ENCODE assay signal across 8 mouse cellular contexts in genomic region chr2:173170715-173171114, GRCm38 (mm10). TPM values are rescaled to one million over a fixed set of nuclear protein-coding genes. Genes with fewer than 3 reads are reported as not detected.
DNase-seq lines count a peak whose midpoint lies in the region; ATAC-seq and TF ChIP-seq lines count a peak whose summit lies in the region.

No protein-coding gene starts in this region.

- intact Hi-C loops in heart, postnatal 14 days (cut with DNase I), result no loop called here

- peaks cover 33% of the 10 kb centered on the region for H3K4me1 ChIP-seq in liver, postnatal 0 days (ENCODE audit: insufficient read depth)
- H3K4me1 ChIP-seq in liver, embryonic 11.5 days (replicated peaks; ENCODE audit: control insufficient read depth, insufficient read depth, low read length), result peaks cover 10% of the 10 kb centered on the region; the same call in 1 of the 2 replicates
- peaks cover 8% of the 10 kb centered on the region for H3K4me1 ChIP-seq in hindbrain, postnatal 0 days (ENCODE audit: insufficient read depth, low read length)

- H3K27me3 ChIP-seq in liver, postnatal 0 days (ENCODE audit: insufficient read depth, low read length), result 0 out of 2 replicates have a peak, but pooled peaks cover 3% of the 10 kb centered on the region
- peaks cover 21% of the 10 kb centered on the region for H3K27me3 ChIP-seq in liver, embryonic 11.5 days (replicated peaks; ENCODE audit: control insufficient read depth, insufficient read depth, low read length)
- no peaks in the 10 kb centered on the region for H3K27me3 ChIP-seq in hindbrain, postnatal 0 days (ENCODE audit: insufficient read depth, low read length)

- H3K27ac ChIP-seq in liver, postnatal 0 days (ENCODE audit: low read depth), result peak overlapping the region; percentile 75
- H3K27ac ChIP-seq in liver, embryonic 11.5 days (ENCODE audit: low read depth, low read length), result no peak overlapping the region
- peak overlapping the region; percentile 32; the same call in 1 of the 2 replicates for H3K27ac ChIP-seq in hindbrain, postnatal 0 days

- H3K4me3 ChIP-seq in liver, postnatal 0 days (ENCODE audit: low read depth, low read length), result no peak overlapping the region
- H3K4me3 ChIP-seq in liver, embryonic 11.5 days (ENCODE audit: low read depth, low read length), result no peak overlapping the region
- H3K4me3 ChIP-seq in hindbrain, postnatal 0 days (ENCODE audit: low read length), result no peak overlapping the region

- H3K9me3 ChIP-seq in liver, postnatal 0 days (ENCODE audit: low read length), result 0 out of 2 replicates have a peak, but pooled peaks cover 5% of the 10 kb centered on the region
- no peaks in the 10 kb centered on the region for H3K9me3 ChIP-seq in liver, embryonic 11.5 days (ENCODE audit: control insufficient read depth, low read length)
- no peaks in the 10 kb centered on the region for H3K9me3 ChIP-seq in hindbrain, postnatal 0 days (ENCODE audit: low read length)

- no peak for TF ChIP-seq EP300 in liver, postnatal 0 days (IDR thresholded peaks at IDR 0.05; ENCODE audit: low read depth)

- H3K9ac ChIP-seq in liver, postnatal 0 days (replicated peaks), result no peak overlapping the region
- no peak overlapping the region for H3K9ac ChIP-seq in liver, embryonic 11.5 days (ENCODE audit: low read depth, low read length)
- no peak overlapping the region for H3K9ac ChIP-seq in hindbrain, postnatal 0 days (replicated peaks; ENCODE audit: low read length)

- WGBS in liver, postnatal 0 days (ENCODE audit: insufficient replicate concordance), result 39% methylated on average over 2 of the region's 2 CpGs
- 44% methylated on average over 2 of the region's 2 CpGs for WGBS in liver, embryonic 11.5 days
- 69% methylated on average over 2 of the region's 2 CpGs for WGBS in hindbrain, postnatal 0 days

- TF ChIP-seq CTCF in liver, postnatal 0 days (IDR thresholded peaks at IDR 0.05; ENCODE audit: low read depth), result peak; percentile 66
- TF ChIP-seq CTCF in brain, embryonic 14.5 days (IDR thresholded peaks at IDR 0.05; ENCODE audit: borderline replicate concordance, extremely low read depth, insufficient read depth, insufficient read length), result peak; percentile 27; the same call in 1 of the 2 replicates
- TF ChIP-seq CTCF in hindbrain, postnatal 0 days (IDR thresholded peaks at IDR 0.05; ENCODE audit: low read depth), result peak; percentile 57

- no peaks in the 10 kb centered on the region for H3K36me3 ChIP-seq in liver, postnatal 0 days (replicated peaks; ENCODE audit: insufficient read depth, low read length)
- no peaks in the 10 kb centered on the region for H3K36me3 ChIP-seq in liver, embryonic 11.5 days (ENCODE audit: control insufficient read depth, insufficient read depth, low read length)
- no peaks in the 10 kb centered on the region for H3K36me3 ChIP-seq in hindbrain, postnatal 0 days (ENCODE audit: insufficient read depth, low read length)

- no peak for TF ChIP-seq POLR2A in brain, embryonic 14.5 days (IDR thresholded peaks at IDR 0.05; ENCODE audit: borderline replicate concordance, extremely low read depth, insufficient read depth, insufficient read length, poor library complexity, severe bottlenecking)

- no peak for ATAC-seq in liver, postnatal 0 days
- ATAC-seq in liver, embryonic 11.5 days (replicated peaks; ENCODE audit: low FRiP score), result no peak
- ATAC-seq in hindbrain, postnatal 0 days, result no peak
- 0 out of 2 replicates have a peak, but pooled peaks have one; percentile 17 for ATAC-seq in megakaryocyte progenitor cell, adult 5-6 weeks (replicated peaks; ENCODE audit: poor library complexity)

- H3K4me2 ChIP-seq in liver, postnatal 0 days (ENCODE audit: low read depth, low read length), result no peak overlapping the region
- no peak overlapping the region for H3K4me2 ChIP-seq in liver, embryonic 11.5 days
- H3K4me2 ChIP-seq in hindbrain, postnatal 0 days (ENCODE audit: low read depth, low read length), result no peak overlapping the region

- DNase-seq in liver, postnatal 0 days, result peak; percentile 22
- DNase-seq in liver, embryonic 11.5 days (ENCODE audit: low spot score), result no peak
- DNase-seq in brain, embryonic 14.5 days (ENCODE audit: low read depth), result no peak
- DNase-seq in hindbrain, postnatal 0 days (ENCODE audit: low spot score), result no peak
- no peak for DNase-seq in spleen, postnatal 14 days (ENCODE audit: low spot score in 2 of 2)
- DNase-seq in heart, postnatal 14 days, result no peak
- no peak for DNase-seq in gastrocnemius, postnatal 10 days

RNA-seq across cellular contexts. Expression of gene Pck1, which starts 17.9 kb away (rescaled TPM):
- 414 and 703 TPM in 2 replicates for polyA plus RNA-seq in liver, postnatal 0 days (2015; fragmentation: Nextera tagmentation; extraction: Ambion mirVana)
- polyA plus RNA-seq in liver, embryonic 11.5 days (2014; fragmentation: Nextera tagmentation; extraction: Ambion mirVana), result 0.17 and 0.23 TPM in 2 replicates
- not detected in 2 replicates for polyA plus RNA-seq in brain, embryonic 14.5 days (2012; rRNA removed)
- total RNA-seq in hindbrain, postnatal 0 days (2014; rRNA removed), result 0.21 TPM in 1 of 2 replicates, not detected in the other
- not detected in 2 replicates for polyA plus RNA-seq in hindbrain, postnatal 0 days (2015; fragmentation: Nextera tagmentation; extraction: Ambion mirVana)
- total RNA-seq in megakaryocyte progenitor cell, adult 5-6 weeks (2015), result not detected in 2 replicates
- total RNA-seq in megakaryocyte progenitor cell, adult 5-6 weeks (2017), result not detected in 2 replicates
- total RNA-seq in heart, postnatal 14 days (2021), result 10 to 100 TPM in 1 of 2 experiments, 1 to 10 TPM in 1; 7.2 to 42.3 TPM
- 10 to 100 TPM in 1 of 2 experiments, 1 to 10 TPM in 1; 9.1 to 17.4 TPM for total RNA-seq in gastrocnemius, postnatal 10 days (2021)

RNA-seq across cellular contexts. Expression of gene Zbp1, which starts 48.0 kb away (rescaled TPM):
- polyA plus RNA-seq in liver, postnatal 0 days (2015; fragmentation: Nextera tagmentation; extraction: Ambion mirVana), result 4.9 and 6.7 TPM in 2 replicates
- polyA plus RNA-seq in liver, embryonic 11.5 days (2014; fragmentation: Nextera tagmentation; extraction: Ambion mirVana), result not detected in 2 replicates
- 0.18 and 0.40 TPM in 2 replicates for polyA plus RNA-seq in brain, embryonic 14.5 days (2012; rRNA removed)
- total RNA-seq in hindbrain, postnatal 0 days (2014; rRNA removed), result not detected in 2 replicates
- polyA plus RNA-seq in hindbrain, postnatal 0 days (2015; fragmentation: Nextera tagmentation; extraction: Ambion mirVana), result 0.58 and 0.68 TPM in 2 replicates
- 2.0 and 5.3 TPM in 2 replicates for total RNA-seq in megakaryocyte progenitor cell, adult 5-6 weeks (2015)
- total RNA-seq in megakaryocyte progenitor cell, adult 5-6 weeks (2017), result 2.5 and 2.9 TPM in 2 replicates
- under 1 TPM; 0.31 to 0.44 TPM for total RNA-seq in heart, postnatal 14 days (2021)
- under 1 TPM in 1 of 2 experiments, not detected in 1; 0.09 TPM for total RNA-seq in gastrocnemius, postnatal 10 days (2021)

RNA-seq across cellular contexts. Expression of gene Ctcfl, which starts 51.4 kb away (rescaled TPM):
- polyA plus RNA-seq in liver, postnatal 0 days (2015; fragmentation: Nextera tagmentation; extraction: Ambion mirVana), result 0.21 and 0.25 TPM in 2 replicates
- polyA plus RNA-seq in liver, embryonic 11.5 days (2014; fragmentation: Nextera tagmentation; extraction: Ambion mirVana), result 0.07 TPM in 1 of 2 replicates, not detected in the other
- polyA plus RNA-seq in brain, embryonic 14.5 days (2012; rRNA removed), result not detected in 2 replicates
- total RNA-seq in hindbrain, postnatal 0 days (2014; rRNA removed), result not detected in 2 replicates
- not detected in 2 replicates for polyA plus RNA-seq in hindbrain, postnatal 0 days (2015; fragmentation: Nextera tagmentation; extraction: Ambion mirVana)
- not detected in 2 replicates for total RNA-seq in megakaryocyte progenitor cell, adult 5-6 weeks (2015)
- not detected in 2 replicates for total RNA-seq in megakaryocyte progenitor cell, adult 5-6 weeks (2017)
- total RNA-seq in heart, postnatal 14 days (2021), result under 1 TPM; 0.07 TPM
- total RNA-seq in gastrocnemius, postnatal 10 days (2021), result not detected
